Mouse (Mus musculus) megakaryocyte-erythroid progenitor cell, adult 5-6 weeks (primary cell): ENCODE measurements around the gene Prr22. TPM values are rescaled to one million over a fixed set of nuclear protein-coding genes. Genes with fewer than 3 reads are reported as not detected.

Source experiments
- ATAC-seq: replicated peaks from 2 replicates; pipeline ENCODE4 v1.8.0; 2016; ENCODE audit warnings: mild to moderate bottlenecking, inconsistent platforms; ENCODE audit not compliant: severe bottlenecking, poor library complexity, low FRiP score, low TSS enrichment
- total RNA-seq, 2 experiments: library from RNA; stranded (forward) in 1 of 2; stranded (reverse) in 1 of 2; fragments of 200-1000, 215-1000 nt in 1 of 2; fragments of >200 nt in 1 of 2; fragmentation: Nextera tagmentation in 1 of 2; gene quantifications; 2 replicates each; pipeline ENCODE4 v1.2.3; 2014 to 2017

Prr22 gene
- 5.4 and 6.6 TPM in 2 replicates for total RNA-seq (2014; fragmentation: Nextera tagmentation)
- 1.3 and 2.3 TPM in 2 replicates for total RNA-seq (2017)

- ATAC-seq, result no peak
Measured at GRCm38 (mm10) chr17:56769950-56770349, at the start of gene Prr22. Gene Prr22 (plus strand): TSS chr17:56770250.

- ATAC-seq, result no peak
Measured at GRCm38 (mm10) chr17:56722441-56722840, 47.6 kb upstream of the Prr22 start.

GRCm38 (mm10) chr17:56723419-56724161 is 46.5 kb upstream of the Prr22 start:
- no peak for ATAC-seq

- ATAC-seq, result 0 out of 2 replicates have a peak, but pooled peaks have one; percentile 12
Measured at GRCm38 (mm10) chr17:56727029-56727649, 42.9 kb upstream of the Prr22 start.

GRCm38 (mm10) chr17:56727659-56728058 is 42.4 kb upstream of the Prr22 start:
- ATAC-seq, result no peak

GRCm38 (mm10) chr17:56728117-56728516 is 41.9 kb upstream of the Prr22 start:
- no peak for ATAC-seq

GRCm38 (mm10) chr17:56729151-56729550 is 40.9 kb upstream of the Prr22 start:
- ATAC-seq, result no peak

- no peak for ATAC-seq
Measured at GRCm38 (mm10) chr17:56729656-56730055, 40.4 kb upstream of the Prr22 start.

GRCm38 (mm10) chr17:56736534-56736933 is 33.5 kb upstream of the Prr22 start:
- no peak; the same call in 1 of the 2 replicates for ATAC-seq

GRCm38 (mm10) chr17:56738221-56738620 is 31.8 kb upstream of the Prr22 start:
- no peak for ATAC-seq

GRCm38 (mm10) chr17:56740118-56740787 is 29.8 kb upstream of the Prr22 start:
- no peak for ATAC-seq

GRCm38 (mm10) chr17:56740788-56741160 is 29.3 kb upstream of the Prr22 start:
- no peak for ATAC-seq

- ATAC-seq, result no peak
Measured at GRCm38 (mm10) chr17:56744173-56744572, 25.9 kb upstream of the Prr22 start.

- no peak for ATAC-seq
Measured at GRCm38 (mm10) chr17:56751404-56752072, 18.5 kb upstream of the Prr22 start.

- no peak for ATAC-seq
Measured at GRCm38 (mm10) chr17:56753452-56753851, 16.6 kb upstream of the Prr22 start.

GRCm38 (mm10) chr17:56754271-56755185 is 15.5 kb upstream of the Prr22 start:
- ATAC-seq, result no peak

- ATAC-seq, result no peak
Measured at GRCm38 (mm10) chr17:56756703-56757399, 13.2 kb upstream of the Prr22 start.

GRCm38 (mm10) chr17:56757416-56758123 is 12.5 kb upstream of the Prr22 start, which contains the start of gene Nrtn:
Gene Nrtn (minus strand): TSS chr17:56757530.
- ATAC-seq, result peak; percentile 41
